10 mouse cellular contexts compared by ENCODE assay signal in genomic region chr9:44074395-44075275, GRCm38 (mm10). TPM values are rescaled to one million over a fixed set of nuclear protein-coding genes. Genes with fewer than 3 reads are reported as not detected.
A peak's percentile ranks its signal among the peaks of the same experiment; 100 is the strongest.
DNase-seq lines count a peak whose midpoint lies in the region; ATAC-seq and TF ChIP-seq lines count a peak whose summit lies in the region.
"Had no signal": no experiment of that assay in that cellular context is flagged by ENCODE, and none has a peak within 500 bp of the region (broad histone marks: within the 10 kb centered on the region; RNA-seq: fewer than 3 reads in every experiment).

No protein-coding gene starts in this region.

- peak; percentile 74 for TF ChIP-seq CTCF in heart, adult 2 months (IDR thresholded peaks at IDR 0.05)
- peak; percentile 26 for TF ChIP-seq CTCF in midbrain, postnatal 0 days (IDR thresholded peaks at IDR 0.05)

- peaks cover 11% of the 10 kb centered on the region for H3K4me1 ChIP-seq in heart, adult 2 months (ENCODE audit: control insufficient read depth, insufficient read depth, low read length)
- H3K4me1 ChIP-seq in heart, embryonic 10.5 days: peaks cover 86% of the 10 kb centered on the region
- H3K4me1 ChIP-seq in midbrain, postnatal 0 days (ENCODE audit: insufficient read depth, low read length): no peaks in the 10 kb centered on the region
- H3K4me1 ChIP-seq in midbrain, embryonic 14.5 days (ENCODE audit: control insufficient read depth, insufficient read depth, low read length): peaks cover 26% of the 10 kb centered on the region
- H3K4me1 ChIP-seq in midbrain, embryonic 10.5 days: peaks cover 94% of the 10 kb centered on the region

- TF ChIP-seq EP300 in heart, adult 2 months (IDR thresholded peaks at IDR 0.05; ENCODE audit: insufficient read depth, low read depth, low read length): no peak

- H3K27me3 ChIP-seq in heart, adult 2 months (ENCODE audit: control insufficient read depth, insufficient read depth, low read length): no peaks in the 10 kb centered on the region
- no peaks in the 10 kb centered on the region for H3K27me3 ChIP-seq in heart, embryonic 10.5 days (ENCODE audit: insufficient read depth, poor library complexity, severe bottlenecking)
- H3K27me3 ChIP-seq in midbrain, postnatal 0 days (ENCODE audit: insufficient read depth, low read length): no peaks in the 10 kb centered on the region
- no peaks in the 10 kb centered on the region; the same call in 1 of the 2 replicates for H3K27me3 ChIP-seq in midbrain, embryonic 14.5 days (ENCODE audit: control insufficient read depth, insufficient read depth, low read length)
- no peaks in the 10 kb centered on the region for H3K27me3 ChIP-seq in splenic B cell, adult 2 months (ENCODE audit: control insufficient read depth, insufficient read depth, low read length, poor library complexity, severe bottlenecking)
- peaks cover 62% of the 10 kb centered on the region for H3K27me3 ChIP-seq in midbrain, embryonic 10.5 days (ENCODE audit: low read depth, poor library complexity, severe bottlenecking)
- H3K27me3 ChIP-seq: hindbrain, embryonic 15.5 days had no signal

- no peak for ATAC-seq in midbrain, postnatal 0 days (ENCODE audit: low FRiP score)
- no peak for ATAC-seq in midbrain, embryonic 14.5 days (ENCODE audit: low FRiP score, low TSS enrichment)

- no peak overlapping the region for H3K4me3 ChIP-seq in heart, adult 2 months
- H3K4me3 ChIP-seq in heart, embryonic 10.5 days: no peak overlapping the region
- H3K4me3 ChIP-seq in midbrain, postnatal 0 days (ENCODE audit: low read depth, low read length): no peak overlapping the region
- H3K4me3 ChIP-seq in midbrain, embryonic 14.5 days (replicated peaks; ENCODE audit: low read depth, low read length): no peak overlapping the region
- H3K4me3 ChIP-seq in midbrain, embryonic 10.5 days: no peak overlapping the region
- H3K4me3 ChIP-seq: hindbrain, embryonic 15.5 days; myocyte had no signal

- intact Hi-C loops in heart, adult 2 months (cut with DNase I): loop anchor here (5.0 kb wide), 1 partner anchor 33 kb away; the partner anchor contains the start of gene C1qtnf5

- no peak for TF ChIP-seq POLR2A in heart, adult 2 months (IDR thresholded peaks at IDR 0.05; ENCODE audit: insufficient read depth, low read depth, low read length)

- H3K9me3 ChIP-seq in heart, embryonic 10.5 days: no peaks in the 10 kb centered on the region
- no peaks in the 10 kb centered on the region for H3K9me3 ChIP-seq in midbrain, postnatal 0 days (ENCODE audit: low read length)
- H3K9me3 ChIP-seq in midbrain, embryonic 14.5 days (ENCODE audit: control insufficient read depth, low read length): no peaks in the 10 kb centered on the region
- H3K9me3 ChIP-seq in midbrain, embryonic 10.5 days (replicated peaks): no peaks in the 10 kb centered on the region
- H3K9me3 ChIP-seq: hindbrain, embryonic 15.5 days had no signal

- H3K27ac ChIP-seq in heart, adult 2 months: no peak overlapping the region
- H3K27ac ChIP-seq in heart, embryonic 10.5 days: no peak overlapping the region
- no peak overlapping the region for H3K27ac ChIP-seq in midbrain, postnatal 0 days (ENCODE audit: low read depth, low read length)
- no peak overlapping the region for H3K27ac ChIP-seq in midbrain, embryonic 14.5 days (replicated peaks; ENCODE audit: low read depth, low read length)
- H3K27ac ChIP-seq in midbrain, embryonic 10.5 days (replicated peaks): no peak overlapping the region; the same call in 1 of the 2 replicates
- H3K27ac ChIP-seq: hindbrain, embryonic 15.5 days had no signal

- WGBS in heart, adult 2 months: 66% methylated on average over 9 of the region's 9 CpGs
- 56% methylated on average over 9 of the region's 9 CpGs for WGBS in heart, embryonic 10.5 days
- WGBS in midbrain, postnatal 0 days: 63% methylated on average over 9 of the region's 9 CpGs
- 67% methylated on average over 9 of the region's 9 CpGs for WGBS in midbrain, embryonic 14.5 days
- WGBS in midbrain, embryonic 10.5 days: 58% methylated on average over 9 of the region's 9 CpGs

- peaks cover 2% of the 10 kb centered on the region; the same call in 1 of the 2 replicates for H3K36me3 ChIP-seq in heart, adult 2 months (ENCODE audit: control insufficient read depth, insufficient read depth, low read length)
- H3K36me3 ChIP-seq in heart, embryonic 10.5 days: peaks cover 15% of the 10 kb centered on the region
- no peaks in the 10 kb centered on the region for H3K36me3 ChIP-seq in midbrain, postnatal 0 days (ENCODE audit: insufficient read depth, low read length)
- H3K36me3 ChIP-seq in midbrain, embryonic 14.5 days (ENCODE audit: control insufficient read depth, insufficient read depth, low read length): no peaks in the 10 kb centered on the region
- no peaks in the 10 kb centered on the region for H3K36me3 ChIP-seq in splenic B cell, adult 2 months (ENCODE audit: control insufficient read depth, insufficient read depth, low read length, poor library complexity, severe bottlenecking)
- 0 out of 2 replicates have a peak, but pooled peaks cover 3% of the 10 kb centered on the region for H3K36me3 ChIP-seq in midbrain, embryonic 10.5 days
- H3K36me3 ChIP-seq: hindbrain, embryonic 15.5 days had no signal

- no peak overlapping the region for H3K9ac ChIP-seq in heart, adult 2 months (ENCODE audit: low read depth, low read length)
- H3K9ac ChIP-seq in midbrain, postnatal 0 days (replicated peaks; ENCODE audit: low read length, poor library complexity, severe bottlenecking): no peak overlapping the region
- no peak overlapping the region for H3K9ac ChIP-seq in midbrain, embryonic 14.5 days (replicated peaks; ENCODE audit: low read length)
- H3K9ac ChIP-seq: hindbrain, embryonic 15.5 days had no signal

- no peak overlapping the region for H3K4me2 ChIP-seq in midbrain, postnatal 0 days (ENCODE audit: low read depth, low read length, poor library complexity, severe bottlenecking)
- H3K4me2 ChIP-seq in midbrain, embryonic 14.5 days (ENCODE audit: low read length): no peak overlapping the region
- H3K4me2 ChIP-seq: hindbrain, embryonic 15.5 days had no signal

- DNase-seq in heart, adult 2 months: no peak
- no peak for DNase-seq in heart, embryonic 10.5 days (ENCODE audit: low spot score)
- no peak for DNase-seq in midbrain, postnatal 0 days (ENCODE audit: low spot score)
- DNase-seq in midbrain, embryonic 14.5 days: no peak
- peak; percentile 63 for DNase-seq in cerebellum, adult 8-10 months
- DNase-seq in splenic B cell, adult 2 months (ENCODE audit: low read depth, low spot score): peak; percentile 64
- no peak for DNase-seq in midbrain, embryonic 10.5 days (ENCODE audit: low spot score)
- DNase-seq in ovary, adult 18-20 months (ENCODE audit: low spot score): no peak

- H3K79me2 ChIP-seq in heart, adult 2 months (replicated peaks; ENCODE audit: control insufficient read depth, insufficient read depth, low read length): no peaks in the 10 kb centered on the region

RNA-seq across cellular contexts. Expression of gene Usp2, which starts 7.8 kb away (rescaled TPM):
- 100 to 1,000 TPM in 1 of 2 experiments, 10 to 100 TPM in 1; 75.8 to 206 TPM for total RNA-seq in heart, adult 2 months (2021)
- polyA plus RNA-seq in heart, adult 2 months (2012; rRNA removed): 62.8 and 73.8 TPM in 2 replicates
- polyA plus RNA-seq in heart, embryonic 10.5 days (2016; fragmentation: Nextera tagmentation; extraction: Ambion mirVana): 36.1 and 59.0 TPM in 2 replicates
- total RNA-seq in midbrain, postnatal 0 days (2014; rRNA removed): 7.5 and 8.0 TPM in 2 replicates
- polyA plus RNA-seq in midbrain, postnatal 0 days (2015; fragmentation: Nextera tagmentation; extraction: Ambion mirVana): 14.5 and 15.1 TPM in 2 replicates
- 6.6 and 9.4 TPM in 2 replicates for polyA plus RNA-seq in midbrain, embryonic 14.5 days (2014; fragmentation: Nextera tagmentation; extraction: Ambion mirVana)
- polyA plus RNA-seq in midbrain, embryonic 10.5 days (2016; fragmentation: Nextera tagmentation; extraction: Ambion mirVana): 11.3 and 16.5 TPM in 2 replicates

RNA-seq across cellular contexts. Expression of gene Mfrp, which starts 26.9 kb away (rescaled TPM):
- under 1 TPM in 1 of 2 experiments, not detected in 1; 0.05 TPM for total RNA-seq in heart, adult 2 months (2021)
- 0.04 and 0.12 TPM in 2 replicates for polyA plus RNA-seq in heart, adult 2 months (2012; rRNA removed)
- 0.21 TPM in 1 of 2 replicates, not detected in the other for polyA plus RNA-seq in heart, embryonic 10.5 days (2016; fragmentation: Nextera tagmentation; extraction: Ambion mirVana)
- total RNA-seq in midbrain, postnatal 0 days (2014; rRNA removed): 0.19 and 2.8 TPM in 2 replicates
- 0.05 TPM in 1 of 2 replicates, not detected in the other for polyA plus RNA-seq in midbrain, postnatal 0 days (2015; fragmentation: Nextera tagmentation; extraction: Ambion mirVana)
- 0.09 and 0.11 TPM in 2 replicates for polyA plus RNA-seq in midbrain, embryonic 14.5 days (2014; fragmentation: Nextera tagmentation; extraction: Ambion mirVana)
- 0.07 and 0.17 TPM in 2 replicates for polyA plus RNA-seq in midbrain, embryonic 10.5 days (2016; fragmentation: Nextera tagmentation; extraction: Ambion mirVana)

RNA-seq across cellular contexts. Expression of gene Thy1, which starts 31.5 kb away (rescaled TPM):
- 10 to 100 TPM in 1 of 2 experiments, 1 to 10 TPM in 1; 6.6 to 15.5 TPM for total RNA-seq in heart, adult 2 months (2021)
- 32.3 and 42.7 TPM in 2 replicates for polyA plus RNA-seq in heart, adult 2 months (2012; rRNA removed)
- 0.15 and 1.1 TPM in 2 replicates for polyA plus RNA-seq in heart, embryonic 10.5 days (2016; fragmentation: Nextera tagmentation; extraction: Ambion mirVana)
- total RNA-seq in midbrain, postnatal 0 days (2014; rRNA removed): 52.8 and 98.0 TPM in 2 replicates
- 24.7 and 28.8 TPM in 2 replicates for polyA plus RNA-seq in midbrain, postnatal 0 days (2015; fragmentation: Nextera tagmentation; extraction: Ambion mirVana)
- polyA plus RNA-seq in midbrain, embryonic 14.5 days (2014; fragmentation: Nextera tagmentation; extraction: Ambion mirVana): 1.6 and 1.8 TPM in 2 replicates
- polyA plus RNA-seq in midbrain, embryonic 10.5 days (2016; fragmentation: Nextera tagmentation; extraction: Ambion mirVana): not detected in 2 replicates
- polyA plus RNA-seq: myocyte had no signal

RNA-seq across cellular contexts. Expression of gene C1qtnf5, which starts 32.4 kb away (rescaled TPM):
- total RNA-seq in heart, adult 2 months (2021): 1 to 10 TPM; 4.8 to 7.6 TPM
- 9.4 and 13.8 TPM in 2 replicates for polyA plus RNA-seq in heart, adult 2 months (2012; rRNA removed)
- 0.50 TPM in 1 of 2 replicates, not detected in the other for polyA plus RNA-seq in heart, embryonic 10.5 days (2016; fragmentation: Nextera tagmentation; extraction: Ambion mirVana)
- total RNA-seq in midbrain, postnatal 0 days (2014; rRNA removed): 16.6 and 29.0 TPM in 2 replicates
- polyA plus RNA-seq in midbrain, postnatal 0 days (2015; fragmentation: Nextera tagmentation; extraction: Ambion mirVana): 9.9 and 10.7 TPM in 2 replicates
- 3.7 and 4.0 TPM in 2 replicates for polyA plus RNA-seq in midbrain, embryonic 14.5 days (2014; fragmentation: Nextera tagmentation; extraction: Ambion mirVana)
- polyA plus RNA-seq in midbrain, embryonic 10.5 days (2016; fragmentation: Nextera tagmentation; extraction: Ambion mirVana): 0.29 and 0.93 TPM in 2 replicates

RNA-seq across cellular contexts. Expression of gene Gm49380, which starts 38.7 kb away (rescaled TPM):
- total RNA-seq in heart, adult 2 months (2021): under 1 TPM; 0.21 to 0.23 TPM
- not detected in 2 replicates for polyA plus RNA-seq in heart, adult 2 months (2012; rRNA removed)
- 0.07 and 0.18 TPM in 2 replicates for polyA plus RNA-seq in heart, embryonic 10.5 days (2016; fragmentation: Nextera tagmentation; extraction: Ambion mirVana)
- not detected in 2 replicates for total RNA-seq in midbrain, postnatal 0 days (2014; rRNA removed)
- 0.07 and 0.27 TPM in 2 replicates for polyA plus RNA-seq in midbrain, postnatal 0 days (2015; fragmentation: Nextera tagmentation; extraction: Ambion mirVana)
- 0.11 and 0.12 TPM in 2 replicates for polyA plus RNA-seq in midbrain, embryonic 14.5 days (2014; fragmentation: Nextera tagmentation; extraction: Ambion mirVana)
- 0.35 and 0.63 TPM in 2 replicates for polyA plus RNA-seq in midbrain, embryonic 10.5 days (2016; fragmentation: Nextera tagmentation; extraction: Ambion mirVana)
- polyA plus RNA-seq: hindbrain, embryonic 15.5 days had no signal

Comparison
In these comparisons a context has a peak if more than half of its experiments do, and no peak if none do; other contexts are left out.
1. DNase-seq: peak in cerebellum, adult 8-10 months (single experiment) and splenic B cell, adult 2 months (single experiment); none in heart, adult 2 months (0 of 2), heart, embryonic 10.5 days (single experiment), midbrain, postnatal 0 days (single experiment), midbrain, embryonic 14.5 days (single experiment), midbrain, embryonic 10.5 days (single experiment) and ovary, adult 18-20 months (single experiment).